Mouse (Mus musculus) ES-CJ7 (cell line): ENCODE data around the gene Tas2r134.

ENCODE experiments used
- DNase-seq: peaks from one replicate; pipeline ENCODE4 v3.0.0; 2011; ENCODE audit warnings: low read depth, low spot score

The Tas2r134 gene

DNA sequence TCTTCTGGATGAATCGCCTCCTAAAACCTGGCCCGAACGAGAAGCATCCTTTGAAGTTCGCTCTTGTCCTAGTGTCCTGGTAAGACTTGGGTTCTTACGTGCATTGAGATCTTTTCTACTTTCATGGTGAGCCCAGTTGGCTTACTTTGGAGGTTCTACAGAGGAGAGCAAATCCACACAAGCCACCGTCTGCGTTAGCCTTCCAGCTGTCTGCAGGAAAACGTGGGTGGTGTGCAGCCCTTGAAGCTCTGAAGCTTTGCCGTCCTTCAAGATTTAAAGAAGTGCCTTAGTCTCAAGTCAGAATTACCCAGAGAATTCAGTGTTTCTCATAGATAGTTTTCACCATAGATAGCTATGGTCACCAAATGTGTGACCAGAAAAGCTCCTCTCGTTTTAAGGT lies 24.8 kb downstream of the Tas2r134 start:
- no peak for DNase-seq

GRCm38 (mm10) chr2:51657684-51658083 lies 30.4 kb downstream of the Tas2r134 start:
- no peak for DNase-seq

- DNase-seq = no peak
Measured at GRCm38 (mm10) chr2:51658288-51658687, 31.0 kb downstream of the Tas2r134 start.

GRCm38 (mm10) chr2:51674321-51674720 lies 47.0 kb downstream of the Tas2r134 start:
- DNase-seq = no peak
